Mouse (Mus musculus): ENCODE measurements around the gene Gm614. TPM values are rescaled to one million over a fixed set of nuclear protein-coding genes. Genes with fewer than 3 reads are reported as not detected.

Gene Gm614
- polyA plus RNA-seq, 1 experiment from 2014 or later, result not detected

DNA sequence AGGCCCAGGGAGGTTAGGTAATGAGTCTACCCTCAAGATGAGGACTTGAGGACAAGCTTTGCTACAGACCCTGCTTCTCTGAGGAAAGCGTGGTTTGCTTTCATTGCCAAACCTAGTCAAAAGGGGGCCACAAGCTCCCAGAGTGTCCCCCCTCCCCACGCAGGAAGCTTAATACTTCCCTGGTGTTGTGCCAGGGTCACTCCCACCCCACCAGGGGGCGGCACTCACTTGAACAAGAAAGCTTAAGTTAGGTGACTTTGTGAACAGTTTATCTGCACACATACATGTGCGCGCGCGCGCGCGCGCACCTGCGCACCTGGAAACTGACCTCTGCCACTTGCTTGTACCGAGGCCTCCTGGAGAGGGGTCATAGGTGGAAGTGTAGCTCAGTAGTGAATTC lies 7.2 kb downstream of the Gm614 start:
- H3K27me3 ChIP-seq (ENCODE audit: insufficient read depth, low read length), result no peaks in the 10 kb centered on the region
- DNase-seq, result peak; percentile 32
- H3K9ac ChIP-seq, result no peak overlapping the region
- no peaks in the 10 kb centered on the region for H3K4me1 ChIP-seq (ENCODE audit: insufficient read depth)
- peak; percentile 30; the same call in 1 of the 2 replicates for TF ChIP-seq CTCF (IDR thresholded peaks at IDR 0.05; ENCODE audit: low read depth)
- WGBS, result 87% methylated on average over 13 of the region's 13 CpGs
- H3K9me3 ChIP-seq (ENCODE audit: low read depth, low read length), result no peaks in the 10 kb centered on the region
- no peak overlapping the region for H3K27ac ChIP-seq (ENCODE audit: low read depth)
- ATAC-seq (ENCODE audit: insufficient read depth), result no peak
- H3K4me2 ChIP-seq, result peak overlapping the region; percentile 72
- no peaks in the 10 kb centered on the region for H3K36me3 ChIP-seq (ENCODE audit: insufficient read depth)
- H3K4me3 ChIP-seq (ENCODE audit: low read depth, low read length), result no peak overlapping the region

DNA sequence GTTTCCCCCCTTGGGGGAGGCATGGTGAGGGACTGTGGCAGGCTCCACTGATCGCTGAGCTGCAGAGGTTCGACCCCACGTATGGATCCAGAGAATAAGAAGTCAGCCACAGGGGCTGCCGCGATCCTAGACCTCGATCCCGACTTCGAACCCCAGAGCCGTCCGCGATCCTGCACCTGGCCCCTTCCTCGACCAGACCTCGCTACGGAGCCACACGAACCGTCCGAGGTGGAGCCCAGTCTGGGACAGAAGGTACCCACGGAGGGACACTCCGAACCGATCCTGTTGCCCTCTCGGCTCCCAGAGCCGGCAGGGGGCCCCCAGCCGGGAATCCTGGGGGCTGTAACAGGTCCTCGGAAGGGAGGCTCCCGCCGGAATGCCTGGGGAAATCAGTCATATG lies 9.1 kb downstream of the Gm614 start:
- peak; percentile 18 for DNase-seq
- Histone ChIP-seq H3K9ac (peak overlapping the region; percentile 56), H3K27me3 (ENCODE audit: insufficient read depth, low read length) (no peaks in the 10 kb centered on the region), H3K36me3 (ENCODE audit: insufficient read depth) (no peaks in the 10 kb centered on the region), H3K9me3 (ENCODE audit: low read depth, low read length) (no peaks in the 10 kb centered on the region), H3K4me3 (ENCODE audit: low read depth, low read length) (peak overlapping the region; percentile 52), H3K4me2 (peak overlapping the region; percentile 72), H3K4me1 (ENCODE audit: insufficient read depth) (no peaks in the 10 kb centered on the region), H3K27ac (ENCODE audit: low read depth) (0 out of 2 replicates have a peak overlapping the region, but pooled peaks have one; percentile 30)
- 13% methylated on average over 26 of the region's 26 CpGs for WGBS
- ATAC-seq (ENCODE audit: insufficient read depth), result peak; percentile 38
- no peak for TF ChIP-seq CTCF (IDR thresholded peaks at IDR 0.05; ENCODE audit: low read depth)

DNA sequence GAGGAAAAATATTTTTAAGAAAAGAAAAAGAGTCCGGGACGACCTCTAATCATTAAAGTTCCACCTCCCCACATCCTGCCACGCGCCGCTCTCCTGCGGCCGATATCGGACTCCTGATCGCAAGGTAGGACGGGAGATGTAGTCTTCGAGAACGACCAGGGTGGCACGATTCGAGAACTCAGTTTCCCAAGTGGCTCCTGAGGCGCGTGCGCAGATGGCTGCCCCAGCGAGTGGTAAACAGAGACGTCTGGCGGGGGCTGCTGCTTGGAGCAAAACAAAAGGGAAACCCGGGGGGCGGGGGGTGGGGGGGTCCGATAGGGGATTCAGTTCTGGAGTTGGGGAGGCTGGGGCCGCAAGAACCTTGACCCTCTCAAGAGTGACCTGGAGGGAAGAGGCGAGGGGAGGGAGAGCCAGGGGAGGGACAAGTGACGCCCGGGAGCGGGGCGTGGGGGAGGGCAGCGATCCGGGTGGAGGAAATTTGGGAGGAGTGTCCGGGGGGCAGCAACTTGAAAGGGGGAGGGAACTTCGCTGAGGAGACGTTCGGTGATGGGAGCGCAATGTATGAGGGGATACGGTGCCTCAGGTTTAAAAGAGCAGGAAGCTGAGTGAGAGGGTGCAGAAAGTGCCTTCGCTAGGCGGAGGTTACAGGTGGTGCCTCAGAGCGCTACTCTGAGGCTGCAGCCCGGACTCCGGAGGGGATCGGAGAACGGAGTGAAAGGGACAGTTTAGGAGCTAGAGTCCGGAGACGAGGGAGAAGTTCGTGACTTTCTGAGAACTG lies 9.7 kb downstream of the Gm614 start, which contains the start of gene Foxo4:
Foxo4 (plus strand) TSS at position 577 of the 778 bp plus-strand sequence.
- peak; percentile 93 for ATAC-seq (ENCODE audit: insufficient read depth)
- WGBS, result 14% methylated on average over 46 of the region's 47 CpGs
- TF ChIP-seq CTCF (IDR thresholded peaks at IDR 0.05; ENCODE audit: low read depth), result no peak

DNA sequence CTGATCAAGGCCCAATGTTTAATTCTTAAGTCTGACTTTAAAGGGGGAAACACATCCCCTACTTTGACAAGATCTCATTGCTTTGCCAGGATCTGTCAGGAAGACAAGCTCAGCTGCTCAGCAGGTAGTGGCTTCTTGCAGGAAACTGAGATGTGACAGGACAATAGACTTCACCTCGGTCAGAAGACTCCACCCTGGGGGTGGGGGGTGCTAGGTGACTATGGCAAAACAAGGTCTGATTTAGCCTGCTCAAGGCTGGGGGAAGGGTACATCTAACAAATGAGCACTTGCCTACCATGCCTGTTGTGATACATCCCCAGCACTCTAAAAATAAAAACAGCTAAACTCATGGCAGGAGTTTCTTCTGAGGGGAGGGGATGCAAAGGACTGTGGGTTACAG lies 18.8 kb downstream of the Gm614 start:
- no peak overlapping the region for H3K4me3 ChIP-seq (ENCODE audit: low read depth, low read length)
- DNase-seq, result no peak
- 20% methylated on average over 1 of the region's 1 CpGs for WGBS
- H3K36me3 ChIP-seq (ENCODE audit: insufficient read depth), result no peaks in the 10 kb centered on the region
- TF ChIP-seq CTCF (IDR thresholded peaks at IDR 0.05; ENCODE audit: low read depth), result no peak
- no peak overlapping the region for H3K27ac ChIP-seq (ENCODE audit: low read depth)
- no peak for ATAC-seq (ENCODE audit: insufficient read depth)
- no peaks in the 10 kb centered on the region for H3K4me1 ChIP-seq (ENCODE audit: insufficient read depth)
- no peak overlapping the region for H3K4me2 ChIP-seq
- H3K27me3 ChIP-seq (ENCODE audit: insufficient read depth, low read length), result no peaks in the 10 kb centered on the region
- no peak overlapping the region for H3K9ac ChIP-seq
- H3K9me3 ChIP-seq (ENCODE audit: low read depth, low read length), result no peaks in the 10 kb centered on the region

More for the DNA sequence above, 9.7 kb downstream of the Gm614 start, which contains the start of gene Foxo4:
- Histone ChIP-seq H3K4me3 (ENCODE audit: low read depth, low read length) (peak within 1 kb of the TSS; percentile 52), H3K27ac (ENCODE audit: low read depth) (peak within 1 kb of the TSS; percentile 30; the same call in 1 of the 2 replicates), H3K9me3 (ENCODE audit: low read depth, low read length) (no peaks in the 10 kb centered on the region), H3K36me3 (ENCODE audit: insufficient read depth) (no peaks in the 10 kb centered on the region), H3K9ac (peak within 1 kb of the TSS; percentile 56), H3K4me1 (ENCODE audit: insufficient read depth) (no peaks in the 10 kb centered on the region), H3K4me2 (peak within 1 kb of the TSS; percentile 72), H3K27me3 (ENCODE audit: insufficient read depth, low read length) (no peaks in the 10 kb centered on the region)
- DNase-seq, result peak; percentile 93

DNA sequence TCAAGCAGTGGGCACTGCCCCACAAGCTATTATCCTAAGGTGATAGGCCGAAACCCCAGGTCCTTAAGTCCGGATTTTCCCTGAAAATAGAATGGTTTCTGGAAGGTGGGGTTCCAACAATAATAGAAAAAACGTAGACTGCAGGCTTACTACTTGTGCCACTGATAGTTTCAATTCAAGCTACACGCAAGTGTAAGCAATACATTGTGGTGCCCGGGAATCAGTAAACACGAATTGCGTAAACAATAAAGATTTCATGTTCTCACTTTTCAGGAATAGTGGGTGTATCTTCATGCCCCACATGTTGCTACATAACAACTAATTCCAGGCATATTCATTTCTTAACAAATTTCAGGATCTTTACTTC lies 41.0 kb downstream of the Gm614 start:
- ATAC-seq (ENCODE audit: insufficient read depth) (0 out of 2 replicates have a peak, but pooled peaks have one; percentile 2), DNase-seq (no peak)
- no peaks in the 10 kb centered on the region for H3K36me3 ChIP-seq (ENCODE audit: insufficient read depth)
- no peaks in the 10 kb centered on the region for H3K4me1 ChIP-seq (ENCODE audit: insufficient read depth)
- WGBS, result 24% methylated on average over 7 of the region's 7 CpGs
- H3K4me3 ChIP-seq (ENCODE audit: low read depth, low read length), result peak overlapping the region; percentile 53
- no peak for TF ChIP-seq CTCF (IDR thresholded peaks at IDR 0.05; ENCODE audit: low read depth)
- H3K9me3 ChIP-seq (ENCODE audit: low read depth, low read length), result no peaks in the 10 kb centered on the region
- H3K27me3 ChIP-seq (ENCODE audit: insufficient read depth, low read length), result no peaks in the 10 kb centered on the region
- H3K9ac ChIP-seq, result no peak overlapping the region
- peak overlapping the region; percentile 60 for H3K4me2 ChIP-seq
- peak overlapping the region; percentile 33; the same call in 1 of the 2 replicates for H3K27ac ChIP-seq (ENCODE audit: low read depth)

DNA sequence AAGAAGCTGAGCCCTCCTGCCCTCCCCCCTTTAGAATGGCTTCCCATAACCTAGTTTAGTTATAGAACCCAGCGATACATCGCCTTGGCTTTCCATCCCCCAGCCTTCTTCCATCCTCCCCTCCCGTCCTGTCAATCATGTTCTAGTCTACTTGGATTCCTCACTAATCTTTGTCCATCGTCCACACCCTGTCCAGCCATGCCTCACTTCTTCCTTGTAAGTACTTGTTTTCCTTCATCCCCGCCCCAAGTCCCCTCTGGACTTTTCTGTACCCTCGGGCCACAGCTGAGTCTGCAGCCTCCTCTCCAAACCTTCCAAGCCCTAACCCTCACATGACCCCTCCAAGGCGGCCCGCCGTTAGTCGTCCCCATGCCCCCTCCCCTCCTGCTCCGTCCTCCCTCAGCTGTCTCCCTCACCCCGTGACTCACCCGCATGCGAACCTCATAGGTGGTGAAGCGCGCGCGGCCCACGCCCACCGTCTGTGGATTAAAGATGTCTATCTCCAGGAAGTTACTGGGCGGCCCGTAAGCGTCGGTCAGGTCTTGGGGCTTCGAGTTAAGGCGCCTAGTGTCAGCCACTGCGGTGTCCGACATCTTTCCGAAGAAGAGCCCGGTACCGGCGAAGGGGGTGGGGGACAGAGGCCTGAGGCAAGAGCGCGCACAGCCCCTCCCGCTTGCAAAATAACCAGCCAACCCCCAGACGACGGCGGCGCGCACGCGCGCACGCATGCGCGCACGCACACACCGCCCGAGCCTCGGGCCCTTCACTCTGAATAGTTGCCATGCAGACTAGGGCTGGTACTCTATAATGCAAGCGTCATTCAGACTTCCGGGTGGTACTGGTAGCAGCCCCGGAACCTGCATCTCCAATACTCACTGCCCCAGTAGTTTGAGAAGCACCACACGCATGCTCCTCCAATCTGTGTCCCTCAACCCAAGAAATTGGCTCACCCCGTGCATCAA lies 41.7 kb downstream of the Gm614 start, which contains the start of gene Snx12:
Snx12 (minus strand) TSS at position 730 of the 962 bp plus-strand sequence.
- no peak for TF ChIP-seq CTCF (IDR thresholded peaks at IDR 0.05; ENCODE audit: low read depth)
- 12% methylated on average over 55 of the region's 55 CpGs for WGBS
- ATAC-seq (ENCODE audit: insufficient read depth), result peak; percentile 98

More for the DNA sequence above, 41.7 kb downstream of the Gm614 start, which contains the start of gene Snx12:
- no peaks in the 10 kb centered on the region for H3K4me1 ChIP-seq (ENCODE audit: insufficient read depth)
- peak within 1 kb of the TSS; percentile 42; the same call in 1 of the 2 replicates for H3K27ac ChIP-seq (ENCODE audit: low read depth)
- H3K4me3 ChIP-seq (ENCODE audit: low read depth, low read length), result peak within 1 kb of the TSS; percentile 53
- no peaks in the 10 kb centered on the region for H3K36me3 ChIP-seq (ENCODE audit: insufficient read depth)
- DNase-seq, result peak; percentile 92
- peak within 1 kb of the TSS; percentile 62 for H3K4me2 ChIP-seq
- peak within 1 kb of the TSS; percentile 59 for H3K9ac ChIP-seq
- H3K27me3 ChIP-seq (ENCODE audit: insufficient read depth, low read length), result no peaks in the 10 kb centered on the region
- no peaks in the 10 kb centered on the region for H3K9me3 ChIP-seq (ENCODE audit: low read depth, low read length)

Other genes with a start within 250 kb of the Gm614 start
- 0.05 and 0.45 TPM in 2 replicates for gene Tex11, start 204.3 kb downstream of the Gm614 start, polyA plus RNA-seq (2014; fragmentation: Nextera tagmentation; extraction: Ambion mirVana)
- gene Slc7a3, start 178.0 kb downstream of the Gm614 start, polyA plus RNA-seq (2014; fragmentation: Nextera tagmentation; extraction: Ambion mirVana), result 0.81 and 1.2 TPM in 2 replicates
- gene Snx12, start 41.4 kb downstream of the Gm614 start, polyA plus RNA-seq (2014; fragmentation: Nextera tagmentation; extraction: Ambion mirVana), result 50.4 and 55.1 TPM in 2 replicates
- gene Foxo4, start 9.5 kb downstream of the Gm614 start, polyA plus RNA-seq (2014; fragmentation: Nextera tagmentation; extraction: Ambion mirVana), result 2.5 and 3.1 TPM in 2 replicates
- gene Il2rg, start 4.3 kb upstream of the Gm614 start, polyA plus RNA-seq (2014; fragmentation: Nextera tagmentation; extraction: Ambion mirVana), result 17.1 and 17.9 TPM in 2 replicates
- not detected in 2 replicates for gene Gm20489, start 5.0 kb upstream of the Gm614 start, polyA plus RNA-seq (2014; fragmentation: Nextera tagmentation; extraction: Ambion mirVana)
- 44.2 and 50.6 TPM in 2 replicates for gene Med12, start 10.0 kb upstream of the Gm614 start, polyA plus RNA-seq (2014; fragmentation: Nextera tagmentation; extraction: Ambion mirVana)
- 9.6 and 10.6 TPM in 2 replicates for gene Nlgn3, start 35.2 kb upstream of the Gm614 start, polyA plus RNA-seq (2014; fragmentation: Nextera tagmentation; extraction: Ambion mirVana)
- gene Gjb1, start 112.4 kb upstream of the Gm614 start, polyA plus RNA-seq (2014; fragmentation: Nextera tagmentation; extraction: Ambion mirVana), result 0.67 and 0.83 TPM in 2 replicates
- 26.2 and 29.8 TPM in 2 replicates for gene Zmym3, start 156.9 kb upstream of the Gm614 start, polyA plus RNA-seq (2014; fragmentation: Nextera tagmentation; extraction: Ambion mirVana)
- gene Nono, start 165.3 kb upstream of the Gm614 start, polyA plus RNA-seq (2014; fragmentation: Nextera tagmentation; extraction: Ambion mirVana), result 452 and 463 TPM in 2 replicates
- 1.6 and 3.9 TPM in 2 replicates for gene Itgb1bp2, start 185.1 kb upstream of the Gm614 start, polyA plus RNA-seq (2014; fragmentation: Nextera tagmentation; extraction: Ambion mirVana)

All from lung, embryonic 14.5 days (tissue).